Mouse (Mus musculus): ENCODE measurements around the gene Mak. TPM values are rescaled to one million over a fixed set of nuclear protein-coding genes. Genes with fewer than 3 reads are reported as not detected.

Mak gene
- total and polyA plus RNA-seq, 3 experiments = not detected

DNA sequence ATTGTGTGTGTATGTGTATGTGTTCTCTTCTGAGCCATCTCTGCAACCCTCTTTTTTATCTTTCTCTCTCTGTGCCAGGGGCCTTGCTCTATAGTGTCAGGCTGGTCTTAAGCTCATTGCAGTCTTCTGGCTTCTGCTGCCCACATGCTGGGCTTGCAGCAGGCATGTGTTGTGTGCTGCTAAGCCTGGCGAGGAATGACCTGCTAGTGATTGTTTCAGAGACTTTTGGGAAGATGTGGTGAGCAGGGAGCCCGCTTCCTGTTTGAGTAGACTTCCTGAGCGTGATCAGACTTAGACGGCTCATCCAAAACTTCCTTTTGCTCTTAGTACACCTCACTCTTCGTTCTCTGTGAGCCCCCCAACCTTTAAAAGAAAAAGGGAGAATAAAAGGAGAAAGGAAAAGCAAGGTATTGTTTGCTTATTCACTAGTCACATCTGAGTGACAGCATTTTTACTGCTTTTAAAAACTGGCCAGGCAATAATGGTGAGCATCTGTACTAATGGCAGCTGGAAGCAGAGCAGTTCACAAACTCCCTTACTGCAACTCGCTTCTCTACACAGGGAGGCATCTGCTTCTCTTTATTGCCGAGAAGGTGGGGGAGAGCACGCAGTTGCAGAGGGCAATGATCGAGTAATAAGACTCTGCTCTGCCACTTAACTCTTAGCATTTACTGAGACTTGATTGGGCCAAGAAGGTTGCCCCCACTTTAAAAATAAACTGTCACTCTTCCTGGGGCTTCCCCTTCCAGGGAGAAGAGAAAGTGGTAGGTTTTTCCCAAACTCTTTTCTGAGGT is 39.8 kb upstream of the Mak start:
- in situ Hi-C loops (cut with MboI; ENCODE audit: low pct_ligation_motif_present, low pct_unique_long_range_greater_than_20kb, low sequenced_read_pairs) (no loop called here), dilution Hi-C loops (cut with MboI; ENCODE audit: extremely low pct_ligation_motif_present, extremely low pct_unique_long_range_greater_than_20kb, low sequenced_read_pairs) (no loop called here)
- Histone ChIP-seq H3K9me3 (replicated peaks; ENCODE audit: low read length) (no peaks in the 10 kb centered on the region), H3K4me3 (replicated peaks in 1 of 3; ENCODE audit: low read depth in 2 of 3, low read length in 2 of 3, poor library complexity in 1 of 3) (peak overlapping the region in 1 of 3 experiments; percentile 33), H3K79me2 (replicated peaks; ENCODE audit: control insufficient read depth, extremely low read depth, insufficient read depth, poor library complexity, severe bottlenecking) (no peaks in the 10 kb centered on the region), H3K27ac (ENCODE audit: insufficient read depth, low read depth) (no peak overlapping the region; the same call in 1 of the 2 replicates), H3K4me1 (ENCODE audit: control insufficient read depth in 1 of 2, insufficient read depth in 2 of 2) (peaks cover 13 to 31% of the 10 kb centered on the region in 2 experiments), H3K27me3 (replicated peaks) (no peaks in the 10 kb centered on the region), H3K4me2 (ENCODE audit: insufficient read depth, low read depth, poor library complexity, severe bottlenecking) (peak overlapping the region; percentile 55; the same call in 1 of the 2 replicates), H3K9ac (ENCODE audit: insufficient read depth, low read depth) (no peak overlapping the region), H3K36me3 (replicated peaks in 1 of 2; ENCODE audit: control insufficient read depth in 1 of 2, insufficient read depth in 1 of 2, low read length in 1 of 2) (no peaks in the 10 kb centered on the region)
- no peak for TF ChIP-seq ZNF384 (IDR thresholded peaks at IDR 0.05; ENCODE audit: low read depth, low read length)
- no peak for TF ChIP-seq ZKSCAN1 (IDR thresholded peaks at IDR 0.05; ENCODE audit: borderline replicate concordance, low read depth, low read length)
- TF ChIP-seq POLR2A (IDR thresholded peaks at IDR 0.05; ENCODE audit: low read depth, low read length) = no peak
- no peak for TF ChIP-seq ETS1 (conservative IDR thresholded peaks at IDR 0.05; ENCODE audit: low read depth, low read length)
- no peak for TF ChIP-seq RCOR1 (conservative IDR thresholded peaks at IDR 0.05; ENCODE audit: low read depth, low read length)
- peak; percentile 50; the same call in 1 of the 2 replicates for TF ChIP-seq MEF2A (IDR thresholded peaks at IDR 0.05; ENCODE audit: borderline replicate concordance, low read depth, low read length)
- no peak for TF ChIP-seq RAD21 (IDR thresholded peaks at IDR 0.05; ENCODE audit: low read depth, low read length)
- TF ChIP-seq TBP (conservative IDR thresholded peaks at IDR 0.05; ENCODE audit: low read depth, low read length) = 0 out of 2 replicates have a peak, but pooled peaks have one; percentile 14
- no peak for TF ChIP-seq PAX5 (IDR thresholded peaks at IDR 0.05; ENCODE audit: low read length)
- no peak for TF ChIP-seq NELFE (IDR thresholded peaks at IDR 0.05; ENCODE audit: low read depth, low read length)
- no peak for TF ChIP-seq USF1 (IDR thresholded peaks at IDR 0.05; ENCODE audit: low read depth, low read length)
- TF ChIP-seq SIN3A (IDR thresholded peaks at IDR 0.05; ENCODE audit: low read length) = no peak
- no peak for TF ChIP-seq HCFC1 (IDR thresholded peaks at IDR 0.05; ENCODE audit: low read depth, low read length)
- no peak for TF ChIP-seq KAT2A (IDR thresholded peaks at IDR 0.05; ENCODE audit: insufficient replicate concordance, low read length)
- no peak for TF ChIP-seq CTCF (conservative IDR thresholded peaks at IDR 0.05 in 1 of 2, IDR thresholded peaks at IDR 0.05 in 1 of 2; ENCODE audit: low read depth in 2 of 2, low read length in 2 of 2)
- TF ChIP-seq IRF4 (IDR thresholded peaks at IDR 0.05; ENCODE audit: low read depth, low read length) = no peak
- no peak for TF ChIP-seq USF2 (conservative IDR thresholded peaks at IDR 0.05; ENCODE audit: low read depth, low read length)
- 0 out of 2 replicates have a peak, but pooled peaks have one; percentile 9 for TF ChIP-seq BHLHE40 (IDR thresholded peaks at IDR 0.05; ENCODE audit: low read depth, low read length)
- no peak for TF ChIP-seq NRF1 (IDR thresholded peaks at IDR 0.05; ENCODE audit: low read depth, low read length)
- no peak for TF ChIP-seq JUN (IDR thresholded peaks at IDR 0.05; ENCODE audit: insufficient read depth, low read depth, low read length)
- TF ChIP-seq EP300 (IDR thresholded peaks at IDR 0.05; ENCODE audit: low read length) = 0 out of 2 replicates have a peak, but pooled peaks have one; percentile 30
- no peak for TF ChIP-seq UBTF (IDR thresholded peaks at IDR 0.05; ENCODE audit: low read depth, low read length)
- DNase-seq (ENCODE audit: extremely low read depth) = peak; percentile 72
